ENCODE assay signal across 16 mouse cellular contexts in the genomic region with DNA sequence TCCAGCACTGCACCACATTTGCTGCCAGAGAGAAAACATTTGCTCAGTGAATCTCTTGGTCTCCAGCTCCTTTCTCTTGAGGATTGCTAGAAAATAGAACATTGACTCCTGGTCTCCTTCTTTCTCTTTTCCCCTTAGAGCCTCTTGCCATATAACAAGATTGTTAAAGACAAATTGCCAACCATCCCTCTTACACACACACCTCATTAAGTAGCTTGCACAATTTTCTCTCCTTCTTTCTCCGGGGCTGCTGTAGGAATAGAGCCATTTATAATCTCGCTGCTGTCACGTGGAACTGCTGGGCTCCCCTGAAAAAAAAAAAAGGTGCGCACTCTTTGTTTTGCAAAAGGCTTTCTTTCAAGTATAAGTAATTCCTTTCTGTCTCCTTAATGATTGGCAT.
"Had no signal": no experiment of that assay in that cellular context is flagged by ENCODE, and none has a peak within 500 bp of the region (broad histone marks: within the 10 kb centered on the region; RNA-seq: fewer than 3 reads in every experiment).

No protein-coding gene starts in this region.

- ATAC-seq: liver, postnatal 0 days; midbrain, embryonic 16.5 days had no signal

- H3K4me1 ChIP-seq: liver, embryonic 13.5 days; megakaryocyte, embryonic 14.5 days had no signal

- H3K4me2 ChIP-seq: limb, embryonic 12.5 days; liver, embryonic 13.5 days; lung, embryonic 15.5 days; midbrain, embryonic 11.5 days had no signal

- H3K27ac ChIP-seq: left cerebral cortex, adult 2 months; limb, embryonic 12.5 days; liver, embryonic 13.5 days; lung, embryonic 15.5 days; macrophage had no signal

- H3K9ac ChIP-seq: limb, embryonic 12.5 days; liver, embryonic 13.5 days; liver, postnatal 0 days; lung, embryonic 15.5 days had no signal

- DNase-seq: kidney, adult 18-20 months; kidney, postnatal 10 days; liver; liver, embryonic 13.5 days; liver, postnatal 0 days; right cerebral cortex, postnatal 4 days; spleen, adult 18-20 months; thymus, adult 18-20 months; thymus, postnatal 14 days had no signal

- H3K4me3 ChIP-seq: left cerebral cortex, adult 2 months; limb, embryonic 12.5 days; liver, embryonic 13.5 days; lung, embryonic 15.5 days; megakaryocyte, embryonic 14.5 days had no signal

- H3K36me3 ChIP-seq: limb, embryonic 12.5 days; liver, embryonic 13.5 days; lung, embryonic 15.5 days had no signal

- H3K9me3 ChIP-seq: limb, embryonic 12.5 days; liver, embryonic 13.5 days; lung, embryonic 15.5 days had no signal

- H3K27me3 ChIP-seq: liver, embryonic 13.5 days; lung, embryonic 15.5 days; megakaryocyte, embryonic 14.5 days had no signal
